Mouse (Mus musculus): ENCODE data around the gene Adprh. TPM values are rescaled to one million over a fixed set of nuclear protein-coding genes. Genes with fewer than 3 reads are reported as not detected.

Adprh gene
- polyA plus RNA-seq, 1 experiment from 2014 or later, result 46.7 TPM

DNA sequence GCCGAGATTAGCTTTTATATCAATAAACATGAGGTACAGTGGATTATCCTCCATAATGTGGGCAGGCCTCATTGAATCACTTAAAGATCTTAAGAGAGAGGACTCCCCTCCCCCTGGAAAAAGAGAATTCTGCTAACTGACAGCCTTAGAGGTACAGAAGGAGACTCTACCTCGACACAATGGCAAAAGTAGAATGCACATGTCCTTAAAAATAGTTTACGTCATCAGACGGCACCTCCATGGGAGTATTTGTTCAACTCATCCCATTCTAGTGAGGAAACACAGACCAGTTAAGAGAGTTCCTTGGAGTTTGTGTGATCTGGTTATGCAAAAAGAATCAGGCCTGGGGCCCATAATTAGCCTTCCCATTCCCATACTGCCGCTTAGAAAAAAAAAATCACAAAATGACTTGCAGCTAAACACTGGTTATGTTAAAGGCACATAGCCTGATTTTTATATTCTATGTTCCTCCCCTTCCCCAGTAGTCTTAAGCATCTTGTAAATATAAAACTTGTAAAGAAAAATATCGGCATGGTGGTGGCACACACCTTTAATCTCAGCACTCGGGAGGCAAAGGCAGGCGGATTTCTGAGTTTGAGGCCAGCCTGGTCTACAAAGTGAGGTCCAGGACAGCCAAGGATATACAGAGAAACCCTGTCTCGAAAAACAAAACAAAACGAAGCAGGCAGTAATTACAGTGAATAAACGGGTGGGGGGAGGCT is 2.2 kb upstream of the Adprh start:
- 77% methylated on average over 11 of the region's 11 CpGs for WGBS
- Histone ChIP-seq H3K4me2 (replicated peaks; ENCODE audit: low read depth) (no peak overlapping the region), H3K27me3 (ENCODE audit: control insufficient read depth, insufficient read depth, low read length) (no peaks in the 10 kb centered on the region), H3K27ac (replicated peaks) (no peak overlapping the region), H3K4me3 (ENCODE audit: low read depth, low read length) (no peak overlapping the region), H3K9me3 (ENCODE audit: control insufficient read depth, low read length) (no peaks in the 10 kb centered on the region), H3K9ac (ENCODE audit: low read length) (no peak overlapping the region), H3K4me1 (replicated peaks; ENCODE audit: control insufficient read depth, insufficient read depth) (no peaks in the 10 kb centered on the region), H3K36me3 (ENCODE audit: control insufficient read depth, insufficient read depth, low read length) (no peaks in the 10 kb centered on the region; the same call in 1 of the 2 replicates)
- TF ChIP-seq CTCF (IDR thresholded peaks at IDR 0.05; ENCODE audit: low read depth) (no peak), EP300 (optimal IDR thresholded peaks at IDR 0.05) (no peak)
- ATAC-seq (ENCODE audit: low FRiP score, low TSS enrichment) (no peak), DNase-seq (ENCODE audit: low spot score) (no peak)

DNA sequence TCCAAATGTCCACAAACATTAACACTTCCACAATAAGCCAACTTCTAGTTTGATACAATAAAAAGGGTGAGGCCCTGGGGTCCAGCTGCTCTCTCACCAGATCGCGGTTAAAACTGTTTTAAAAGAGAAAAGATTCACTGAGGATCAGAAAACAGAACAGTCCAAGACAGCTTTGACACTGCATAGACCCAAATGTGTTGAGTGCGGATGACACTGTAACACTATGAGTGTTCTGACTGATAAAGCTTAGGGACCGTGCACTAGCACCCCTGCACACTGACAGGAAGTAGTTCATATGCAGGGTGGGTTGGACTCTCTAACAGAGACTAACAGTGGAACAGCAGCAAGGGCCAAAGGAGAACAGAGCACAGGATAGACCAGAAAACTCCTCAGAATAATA is 1.4 kb upstream of the Adprh start:
- H3K4me3 ChIP-seq (ENCODE audit: low read depth, low read length), result no peak overlapping the region
- H3K27me3 ChIP-seq (ENCODE audit: control insufficient read depth, insufficient read depth, low read length), result no peaks in the 10 kb centered on the region
- no peak overlapping the region for H3K9ac ChIP-seq (ENCODE audit: low read length)
- 93% methylated on average over 4 of the region's 4 CpGs for WGBS
- H3K27ac ChIP-seq (replicated peaks), result no peak overlapping the region
- ATAC-seq (ENCODE audit: low FRiP score, low TSS enrichment) (no peak), DNase-seq (ENCODE audit: low spot score) (no peak)
- peaks cover 4% of the 10 kb centered on the region for H3K36me3 ChIP-seq (ENCODE audit: control insufficient read depth, insufficient read depth, low read length)
- no peak for TF ChIP-seq EP300 (optimal IDR thresholded peaks at IDR 0.05)
- no peak for TF ChIP-seq CTCF (IDR thresholded peaks at IDR 0.05; ENCODE audit: low read depth)
- H3K4me2 ChIP-seq (replicated peaks; ENCODE audit: low read depth), result no peak overlapping the region
- H3K4me1 ChIP-seq (replicated peaks; ENCODE audit: control insufficient read depth, insufficient read depth), result no peaks in the 10 kb centered on the region
- no peaks in the 10 kb centered on the region for H3K9me3 ChIP-seq (ENCODE audit: control insufficient read depth, low read length)

DNA sequence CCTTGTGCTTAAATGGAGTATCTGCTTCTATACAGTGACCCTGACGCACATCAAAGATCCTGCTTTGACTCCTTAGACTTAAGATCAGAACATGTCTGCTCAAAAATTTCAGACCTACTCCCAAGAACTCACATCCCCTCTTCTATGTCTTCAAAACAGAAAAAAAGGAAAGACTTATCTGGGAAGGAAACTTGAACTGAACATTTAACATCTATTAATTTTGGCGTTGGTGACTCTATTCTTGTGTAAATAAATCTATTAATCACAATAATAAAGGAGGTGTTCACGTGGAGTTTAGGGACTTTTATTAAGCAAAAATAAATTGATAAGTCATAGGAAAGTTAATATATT is 675 bp upstream of the Adprh start:
- Histone ChIP-seq H3K36me3 (ENCODE audit: control insufficient read depth, insufficient read depth, low read length) (peaks cover 4% of the 10 kb centered on the region), H3K4me2 (replicated peaks; ENCODE audit: low read depth) (peak overlapping the region; percentile 93), H3K4me1 (replicated peaks; ENCODE audit: control insufficient read depth, insufficient read depth) (no peaks in the 10 kb centered on the region), H3K27ac (replicated peaks) (peak overlapping the region; percentile 96), H3K4me3 (ENCODE audit: low read depth, low read length) (peak overlapping the region; percentile 65), H3K27me3 (ENCODE audit: control insufficient read depth, insufficient read depth, low read length) (no peaks in the 10 kb centered on the region), H3K9ac (ENCODE audit: low read length) (peak overlapping the region; percentile 91), H3K9me3 (ENCODE audit: control insufficient read depth, low read length) (no peaks in the 10 kb centered on the region)
- no peak for TF ChIP-seq EP300 (optimal IDR thresholded peaks at IDR 0.05)
- no peak for ATAC-seq (ENCODE audit: low FRiP score, low TSS enrichment)
- WGBS, result 13% methylated on average over 3 of the region's 3 CpGs
- DNase-seq (ENCODE audit: low spot score), result no peak

DNA sequence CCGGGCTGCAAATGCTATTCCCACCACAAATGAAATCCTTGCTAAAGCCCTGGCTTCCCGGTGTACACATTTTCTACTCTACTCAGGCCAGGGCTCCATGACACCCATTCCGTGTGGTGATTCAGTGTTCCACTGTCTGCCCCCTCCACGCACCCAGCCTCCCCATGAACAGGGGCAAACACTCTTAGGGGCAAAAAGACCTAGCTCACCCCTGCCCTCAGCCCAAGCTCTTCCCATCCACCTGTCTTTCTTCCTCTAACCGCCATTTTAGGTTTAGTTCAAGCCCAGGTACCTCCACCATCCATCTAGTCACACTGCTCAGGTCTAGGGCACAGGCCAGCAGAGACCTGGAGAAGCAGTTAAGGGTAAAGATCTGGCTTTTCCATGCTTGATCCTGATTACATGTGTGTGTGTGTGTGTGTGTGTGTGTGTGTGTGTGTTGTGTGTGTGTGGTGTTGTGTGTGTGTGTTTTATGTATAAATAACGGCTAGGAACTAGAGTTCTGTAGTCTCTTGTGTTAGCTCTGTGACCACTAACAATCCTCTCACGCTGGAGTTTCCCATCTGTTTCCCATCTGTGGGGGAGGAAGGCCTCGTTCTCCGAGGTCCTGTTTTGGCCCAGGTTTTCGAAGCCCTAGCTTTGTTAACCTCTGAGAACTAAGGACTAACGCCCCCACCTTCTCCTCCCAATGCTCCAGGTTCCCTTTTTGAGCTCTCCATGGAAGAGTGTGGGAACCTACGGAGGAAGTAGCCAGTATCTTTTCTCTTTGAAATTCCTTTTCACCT is 890 bp downstream of the Adprh start:
- Histone ChIP-seq H3K9me3 (ENCODE audit: control insufficient read depth, low read length) (no peaks in the 10 kb centered on the region), H3K27ac (replicated peaks) (peak overlapping the region; percentile 96), H3K27me3 (ENCODE audit: control insufficient read depth, insufficient read depth, low read length) (no peaks in the 10 kb centered on the region), H3K4me3 (ENCODE audit: low read depth, low read length) (peak overlapping the region; percentile 65), H3K4me1 (replicated peaks; ENCODE audit: control insufficient read depth, insufficient read depth) (no peaks in the 10 kb centered on the region), H3K36me3 (ENCODE audit: control insufficient read depth, insufficient read depth, low read length) (peaks cover 12% of the 10 kb centered on the region), H3K4me2 (replicated peaks; ENCODE audit: low read depth) (peak overlapping the region; percentile 93), H3K9ac (ENCODE audit: low read length) (peak overlapping the region; percentile 91)
- TF ChIP-seq EP300 (optimal IDR thresholded peaks at IDR 0.05) (no peak), CTCF (IDR thresholded peaks at IDR 0.05; ENCODE audit: low read depth) (no peak)
- WGBS, result 39% methylated on average over 12 of the region's 12 CpGs
- no peak for DNase-seq (ENCODE audit: low spot score)
- no peak for ATAC-seq (ENCODE audit: low FRiP score, low TSS enrichment)

- WGBS, result 79% methylated on average over 7 of the region's 7 CpGs
- no peak overlapping the region for H3K9ac ChIP-seq (ENCODE audit: low read length)
- ATAC-seq (ENCODE audit: low FRiP score, low TSS enrichment), result no peak
- no peak for DNase-seq (ENCODE audit: low spot score)
- H3K27me3 ChIP-seq (ENCODE audit: control insufficient read depth, insufficient read depth, low read length), result no peaks in the 10 kb centered on the region
- H3K27ac ChIP-seq (replicated peaks), result no peak overlapping the region
- no peak overlapping the region for H3K4me2 ChIP-seq (replicated peaks; ENCODE audit: low read depth)
- H3K4me3 ChIP-seq (ENCODE audit: low read depth, low read length), result no peak overlapping the region
- TF ChIP-seq CTCF (IDR thresholded peaks at IDR 0.05; ENCODE audit: low read depth) (no peak), EP300 (optimal IDR thresholded peaks at IDR 0.05) (no peak)
- peaks cover 15% of the 10 kb centered on the region for H3K36me3 ChIP-seq (ENCODE audit: control insufficient read depth, insufficient read depth, low read length)
- H3K4me1 ChIP-seq (replicated peaks; ENCODE audit: control insufficient read depth, insufficient read depth), result no peaks in the 10 kb centered on the region
- no peaks in the 10 kb centered on the region for H3K9me3 ChIP-seq (ENCODE audit: control insufficient read depth, low read length)
These were observed 1.8 kb downstream of the Adprh start for GRCm38 (mm10) chr16:38450707-38451106.

- Histone ChIP-seq H3K27ac (replicated peaks) (no peak overlapping the region), H3K4me3 (ENCODE audit: low read depth, low read length) (no peak overlapping the region), H3K4me2 (replicated peaks; ENCODE audit: low read depth) (no peak overlapping the region), H3K9ac (ENCODE audit: low read length) (no peak overlapping the region), H3K4me1 (replicated peaks; ENCODE audit: control insufficient read depth, insufficient read depth) (no peaks in the 10 kb centered on the region), H3K36me3 (ENCODE audit: control insufficient read depth, insufficient read depth, low read length) (peaks cover 17% of the 10 kb centered on the region), H3K27me3 (ENCODE audit: control insufficient read depth, insufficient read depth, low read length) (no peaks in the 10 kb centered on the region), H3K9me3 (ENCODE audit: control insufficient read depth, low read length) (no peaks in the 10 kb centered on the region)
- 91% methylated on average over 12 of the region's 12 CpGs for WGBS
- DNase-seq (ENCODE audit: low spot score) (no peak), ATAC-seq (ENCODE audit: low FRiP score, low TSS enrichment) (no peak)
- no peak for TF ChIP-seq EP300 (optimal IDR thresholded peaks at IDR 0.05)
- TF ChIP-seq CTCF (IDR thresholded peaks at IDR 0.05; ENCODE audit: low read depth), result no peak
These were observed 4.0 kb downstream of the Adprh start for GRCm38 (mm10) chr16:38448458-38448857.
